Comparison of ENCODE assay signal across 8 mouse cellular contexts in genomic region chr17:65884691-65885397, GRCm38 (mm10). TPM values are rescaled to one million over a fixed set of nuclear protein-coding genes. Genes with fewer than 3 reads are reported as not detected.
DNase-seq lines count a peak whose midpoint lies in the region; ATAC-seq and TF ChIP-seq lines count a peak whose summit lies in the region.

No protein-coding gene starts in this region.

- peak; percentile 100 for ATAC-seq in embryonic facial prominence, embryonic 13.5 days (ENCODE audit: insufficient number of reproducible peaks, insufficient read depth, low FRiP score, low TSS enrichment, low read depth)
- peak; percentile 98 for ATAC-seq in limb, embryonic 12.5 days (ENCODE audit: insufficient number of reproducible peaks, insufficient read depth, low FRiP score, low TSS enrichment, low read depth)
- ATAC-seq in midbrain, embryonic 15.5 days (replicated peaks) = peak; percentile 99

- peak overlapping the region; percentile 99 for H3K27ac ChIP-seq in embryonic facial prominence, embryonic 13.5 days
- peak overlapping the region; percentile 91 for H3K27ac ChIP-seq in kidney, adult 2 months (ENCODE audit: insufficient read depth, low read depth, low read length)
- H3K27ac ChIP-seq in limb, embryonic 12.5 days = peak overlapping the region; percentile 97
- peak overlapping the region; percentile 92 for H3K27ac ChIP-seq in midbrain, embryonic 15.5 days
- H3K27ac ChIP-seq in spleen, adult 2 months (ENCODE audit: insufficient read depth, low read length) = peak overlapping the region; percentile 94

- peaks cover 29% of the 10 kb centered on the region for H3K4me1 ChIP-seq in embryonic facial prominence, embryonic 13.5 days
- H3K4me1 ChIP-seq in kidney, adult 2 months (ENCODE audit: control insufficient read depth, insufficient read depth, low read length) = peaks cover 8% of the 10 kb centered on the region; the same call in 1 of the 2 replicates
- H3K4me1 ChIP-seq in limb, embryonic 12.5 days (replicated peaks) = peaks cover 21% of the 10 kb centered on the region
- peaks cover 38% of the 10 kb centered on the region for H3K4me1 ChIP-seq in midbrain, embryonic 15.5 days
- no peaks in the 10 kb centered on the region; the same call in 1 of the 2 replicates for H3K4me1 ChIP-seq in spleen, adult 2 months (ENCODE audit: control insufficient read depth, insufficient read depth, insufficient read length)

- DNase-seq in 3134 (ENCODE audit: extremely low read depth, insufficient read length, low spot score) = peak; percentile 100
- DNase-seq in adrenal gland, postnatal 36 days = peak; percentile 100
- DNase-seq in heart, adult 18-20 months = peak; percentile 99 to 100
- peak; percentile 100 for DNase-seq in kidney, adult 2 months
- peak; percentile 96 to 98 for DNase-seq in spleen, adult 2 months (ENCODE audit: low read depth in 1 of 2, low spot score in 2 of 2)

- no peaks in the 10 kb centered on the region for H3K9me3 ChIP-seq in embryonic facial prominence, embryonic 13.5 days
- 0 out of 2 replicates have a peak, but pooled peaks cover 3% of the 10 kb centered on the region for H3K9me3 ChIP-seq in limb, embryonic 12.5 days
- H3K9me3 ChIP-seq in midbrain, embryonic 15.5 days = no peaks in the 10 kb centered on the region

- peak; percentile 80 for TF ChIP-seq POLR2A in kidney, adult 2 months (IDR thresholded peaks at IDR 0.05; ENCODE audit: low read depth, low read length)
- peak; percentile 68 for TF ChIP-seq POLR2A in spleen, adult 2 months (IDR thresholded peaks at IDR 0.05; ENCODE audit: low read depth, low read length)

- WGBS in embryonic facial prominence, embryonic 13.5 days = under 1% methylated on average over 67 of the region's 67 CpGs
- under 1% methylated on average over 67 of the region's 67 CpGs for WGBS in kidney, adult 2 months
- 0% methylated on average over 67 of the region's 67 CpGs for WGBS in limb, embryonic 12.5 days
- WGBS in midbrain, embryonic 15.5 days = under 1% methylated on average over 56 of the region's 67 CpGs
- WGBS in spleen, adult 2 months = under 1% methylated on average over 62 of the region's 67 CpGs

- TF ChIP-seq CTCF in kidney, adult 2 months (conservative IDR thresholded peaks at IDR 0.05; ENCODE audit: insufficient read depth, insufficient read length, low read depth, low read length) = no peak
- TF ChIP-seq CTCF in spleen, adult 2 months (IDR thresholded peaks at IDR 0.05; ENCODE audit: extremely low read depth, insufficient read depth, insufficient read length, insufficient replicate concordance) = no peak

- H3K4me2 ChIP-seq in embryonic facial prominence, embryonic 13.5 days = peak overlapping the region; percentile 94
- peak overlapping the region; percentile 96 for H3K4me2 ChIP-seq in limb, embryonic 12.5 days
- H3K4me2 ChIP-seq in midbrain, embryonic 15.5 days = peak overlapping the region; percentile 74

- no peaks in the 10 kb centered on the region for H3K27me3 ChIP-seq in embryonic facial prominence, embryonic 13.5 days
- H3K27me3 ChIP-seq in kidney, adult 2 months (replicated peaks; ENCODE audit: control insufficient read depth, insufficient read depth, low read length) = no peaks in the 10 kb centered on the region
- H3K27me3 ChIP-seq in limb, embryonic 12.5 days = no peaks in the 10 kb centered on the region
- no peaks in the 10 kb centered on the region for H3K27me3 ChIP-seq in midbrain, embryonic 15.5 days (replicated peaks)
- no peaks in the 10 kb centered on the region for H3K27me3 ChIP-seq in spleen, adult 2 months (ENCODE audit: control insufficient read depth, insufficient read depth, low read length)

- no peaks in the 10 kb centered on the region for H3K36me3 ChIP-seq in embryonic facial prominence, embryonic 13.5 days
- H3K36me3 ChIP-seq in kidney, adult 2 months (ENCODE audit: control insufficient read depth, insufficient read depth, low read length) = no peaks in the 10 kb centered on the region
- H3K36me3 ChIP-seq in limb, embryonic 12.5 days = no peaks in the 10 kb centered on the region
- H3K36me3 ChIP-seq in midbrain, embryonic 15.5 days (replicated peaks) = no peaks in the 10 kb centered on the region
- no peaks in the 10 kb centered on the region for H3K36me3 ChIP-seq in spleen, adult 2 months (ENCODE audit: control insufficient read depth, insufficient read depth, low read length)

- peak overlapping the region; percentile 92 for H3K9ac ChIP-seq in embryonic facial prominence, embryonic 13.5 days
- peak overlapping the region; percentile 86 for H3K9ac ChIP-seq in limb, embryonic 12.5 days (replicated peaks)
- H3K9ac ChIP-seq in midbrain, embryonic 15.5 days = peak overlapping the region; percentile 79

- H3K4me3 ChIP-seq in embryonic facial prominence, embryonic 13.5 days = peak overlapping the region; percentile 92
- H3K4me3 ChIP-seq in kidney, adult 2 months (ENCODE audit: insufficient read depth, low read depth, low read length) = peak overlapping the region; percentile 72
- peak overlapping the region; percentile 93 for H3K4me3 ChIP-seq in limb, embryonic 12.5 days (replicated peaks)
- peak overlapping the region; percentile 72 for H3K4me3 ChIP-seq in midbrain, embryonic 15.5 days
- peak overlapping the region; percentile 80 for H3K4me3 ChIP-seq in spleen, adult 2 months (ENCODE audit: extremely low read depth, insufficient read depth, insufficient read length)

RNA-seq across cellular contexts. Expression of gene Ralbp1, which starts 0.8 kb away (rescaled TPM):
- 10 to 100 TPM; 41.4 to 61.4 TPM for total RNA-seq in adrenal gland, postnatal 36 days (2021)
- polyA plus RNA-seq in embryonic facial prominence, embryonic 13.5 days (2015; fragmentation: Nextera tagmentation; extraction: Ambion mirVana) = 94.1 and 105 TPM in 2 replicates
- 10 to 100 TPM; 35.3 to 36.3 TPM for total RNA-seq in heart, adult 18-20 months (2021)
- 29.8 and 30.7 TPM in 2 replicates for polyA plus RNA-seq in kidney, adult 2 months (2012; rRNA removed)
- 57.4 and 57.8 TPM in 2 replicates for polyA plus RNA-seq in limb, embryonic 12.5 days (2016; fragmentation: Nextera tagmentation; extraction: Ambion mirVana)
- polyA plus RNA-seq in midbrain, embryonic 15.5 days (2015; fragmentation: Nextera tagmentation; extraction: Ambion mirVana) = 57.6 and 67.4 TPM in 2 replicates
- polyA plus RNA-seq in spleen, adult 2 months (2012; rRNA removed) = 22.7 and 26.6 TPM in 2 replicates

Comparison
In these comparisons a context has a peak if more than half of its experiments do, and no peak if none do; other contexts are left out.
1. Peak in every context shown above with its lines: DNase-seq, ATAC-seq, H3K4me3 ChIP-seq and H3K27ac ChIP-seq.